Mouse (Mus musculus) urinary bladder, postnatal 10 days (tissue): Measurements from ENCODE around the gene Cxcl5.
"Not testable (repeated sequence)": the region's sequence is repeated elsewhere in the genome, so short reads cannot be mapped to it uniquely, and the experiment has no call there.

Experiments
- DNase-seq: peaks from one replicate; pipeline ENCODE4 v3.0.0; 2022; ENCODE audit warnings: low spot score

Cxcl5 gene

DNA sequence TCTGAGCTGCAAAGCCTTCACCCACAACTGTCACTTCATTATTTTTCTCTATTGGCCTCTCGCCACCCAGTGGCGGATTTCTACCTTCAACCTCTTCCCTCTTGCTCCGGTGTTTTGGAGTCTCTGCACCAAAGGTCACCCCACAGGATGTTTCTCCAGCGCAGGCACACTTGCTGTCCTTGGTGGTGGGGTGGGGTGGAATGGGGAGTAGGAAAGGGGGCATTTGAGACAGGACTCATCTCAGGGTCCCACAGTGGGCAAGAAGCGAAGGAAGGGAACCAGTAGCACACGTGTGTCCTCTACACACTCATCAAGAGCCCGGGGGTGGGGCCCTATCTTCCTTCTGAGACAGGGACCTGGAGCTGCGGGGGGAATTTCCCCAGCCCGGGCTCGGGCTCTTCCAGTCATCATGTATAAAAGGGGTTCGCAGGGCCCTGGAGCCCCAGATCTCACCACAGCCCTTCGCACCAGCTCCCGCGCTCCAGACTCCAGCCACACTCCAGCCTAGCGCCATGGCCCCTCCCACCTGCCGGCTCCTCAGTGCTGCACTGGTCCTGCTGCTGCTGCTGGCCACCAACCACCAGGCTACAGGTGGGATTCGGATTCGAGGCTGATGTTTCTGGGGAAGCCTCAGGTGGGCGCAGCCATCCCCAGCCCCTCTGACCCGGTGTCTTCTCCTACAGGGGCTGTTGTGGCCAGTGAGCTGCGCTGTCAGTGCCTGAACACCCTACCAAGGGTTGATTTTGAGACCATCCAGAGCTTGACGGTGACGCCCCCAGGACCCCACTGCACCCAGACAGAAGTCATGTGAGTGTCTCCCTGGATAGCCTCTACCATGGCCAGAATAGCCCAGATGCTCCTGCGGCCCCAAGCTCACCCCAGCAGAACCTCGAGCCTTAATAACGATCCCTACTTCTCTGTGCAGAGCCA is 26.8 kb downstream of the Cxcl5 start, which contains the start of gene Cxcl3:
Cxcl3 (plus strand) TSS at position 445 of the 930 bp plus-strand sequence.
- DNase-seq = no peak

DNA sequence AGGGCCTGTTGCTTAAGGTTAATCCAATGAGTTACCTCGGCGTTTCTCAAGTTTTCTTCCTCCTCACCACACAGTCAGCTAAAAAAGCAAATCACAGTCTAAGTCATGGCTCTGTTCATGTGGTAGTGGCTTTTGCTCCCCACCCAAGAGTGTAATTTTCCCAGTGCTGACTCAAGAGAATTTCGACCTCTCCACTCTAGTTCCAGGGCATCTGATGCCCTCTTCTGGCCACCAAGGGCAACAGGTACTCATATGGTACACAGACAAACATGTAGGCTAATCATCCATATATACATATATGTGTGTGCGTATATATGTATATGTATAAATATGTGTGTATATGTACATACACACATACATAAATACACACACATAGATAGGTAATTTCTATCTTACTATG is 29.0 kb downstream of the Cxcl5 start:
- no peak for DNase-seq

DNA sequence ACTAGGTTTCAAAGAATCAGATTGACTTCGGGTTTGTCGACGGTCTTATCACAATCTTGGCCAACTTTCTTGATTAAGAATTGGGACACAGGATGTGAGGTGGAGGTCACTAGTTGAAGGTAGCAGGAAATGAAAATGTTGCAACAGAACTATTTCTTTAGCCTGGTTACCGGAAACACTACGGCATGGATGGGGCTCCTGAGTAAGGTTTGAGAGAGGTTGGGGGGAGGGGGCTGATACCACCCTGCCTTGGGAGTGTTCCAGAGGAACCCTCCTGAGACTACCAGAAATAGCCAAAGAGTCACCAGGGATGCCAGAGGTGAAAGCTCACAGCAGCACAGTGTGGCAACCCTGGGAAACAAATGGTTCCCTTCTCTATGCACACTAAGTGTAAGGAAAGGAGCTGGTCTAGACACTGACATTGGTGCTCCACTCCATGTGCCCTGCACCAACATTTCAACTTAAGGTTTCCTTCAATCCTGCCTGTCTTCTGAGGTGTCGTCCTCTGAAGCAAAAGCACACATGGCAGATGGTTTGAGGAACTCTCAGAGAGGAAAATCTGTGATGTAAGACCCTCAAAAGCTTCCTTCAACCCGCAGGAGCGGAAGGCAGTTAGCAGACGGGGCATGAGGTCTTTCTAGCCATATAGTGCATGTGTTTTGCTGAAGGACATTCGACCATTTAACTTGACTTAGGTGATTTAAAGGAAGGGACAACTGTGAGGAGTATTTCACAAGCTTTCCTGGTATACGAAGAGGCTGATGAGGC is 30.3 kb downstream of the Cxcl5 start:
- no peak for DNase-seq

DNA sequence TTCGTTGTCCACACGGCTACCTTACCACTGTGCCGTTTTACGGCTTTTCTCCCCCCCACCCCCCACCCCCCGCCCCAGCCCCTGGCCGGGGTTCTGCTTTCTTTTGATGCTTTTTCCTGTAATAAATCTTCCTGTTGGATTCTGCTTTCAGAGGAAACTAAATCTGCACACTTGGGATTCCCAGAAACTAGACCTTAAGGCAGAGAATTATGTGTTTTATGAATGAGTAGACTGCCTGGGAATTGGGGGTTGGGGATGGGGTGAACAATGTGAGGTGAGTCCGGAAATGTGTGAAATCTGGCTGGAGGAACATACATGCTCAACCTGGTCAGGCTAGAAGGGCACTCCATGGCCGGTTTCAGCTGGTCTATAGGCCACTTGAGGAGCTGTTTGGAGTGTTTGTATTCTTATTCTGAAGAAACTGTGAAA is 30.9 kb downstream of the Cxcl5 start:
- DNase-seq = no peak

DNA sequence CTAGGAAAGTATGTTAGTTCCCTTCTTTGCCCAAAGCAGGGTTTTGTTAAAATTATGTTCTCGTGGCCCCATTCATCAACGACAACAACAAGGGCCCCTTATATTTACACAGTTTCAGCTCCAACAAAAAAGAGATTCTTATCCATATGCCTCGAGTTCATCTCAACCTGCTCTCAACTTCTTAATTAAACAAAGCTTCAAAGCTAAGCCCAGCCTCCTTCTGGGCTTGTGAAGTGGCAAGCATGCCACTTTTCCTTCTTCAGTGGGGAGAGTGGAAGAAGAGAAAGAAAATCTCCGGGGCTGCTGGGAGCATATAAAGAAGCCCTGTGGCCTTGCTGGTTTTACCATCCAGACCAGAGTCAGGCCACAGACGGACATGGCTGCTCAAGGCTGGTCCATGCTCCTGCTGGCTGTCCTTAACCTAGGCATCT is 35.0 kb downstream of the Cxcl5 start, which contains the start of gene Cxcl15:
Cxcl15 (plus strand) TSS at position 340 of the 431 bp plus-strand sequence.
- DNase-seq = no peak

DNA sequence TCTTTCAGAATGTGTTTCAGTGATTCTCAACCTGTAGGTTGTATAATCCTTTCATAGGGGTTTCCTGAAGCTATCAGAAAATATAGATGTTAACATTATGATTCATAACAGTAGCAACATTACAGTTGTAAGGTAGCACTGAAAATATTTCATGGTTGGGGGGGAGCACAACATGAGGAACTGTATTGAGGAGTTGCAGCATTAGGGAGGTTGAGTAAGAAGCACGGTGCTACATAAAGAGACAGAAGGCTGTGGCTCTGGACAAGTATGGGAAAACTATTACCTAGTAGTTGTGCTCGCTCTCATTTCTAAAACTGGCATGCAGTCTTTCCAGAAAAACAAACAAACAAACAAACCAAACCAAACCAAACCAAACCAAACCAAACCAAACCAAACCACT is 36.2 kb downstream of the Cxcl5 start:
- not testable (repeated sequence) for DNase-seq

DNA sequence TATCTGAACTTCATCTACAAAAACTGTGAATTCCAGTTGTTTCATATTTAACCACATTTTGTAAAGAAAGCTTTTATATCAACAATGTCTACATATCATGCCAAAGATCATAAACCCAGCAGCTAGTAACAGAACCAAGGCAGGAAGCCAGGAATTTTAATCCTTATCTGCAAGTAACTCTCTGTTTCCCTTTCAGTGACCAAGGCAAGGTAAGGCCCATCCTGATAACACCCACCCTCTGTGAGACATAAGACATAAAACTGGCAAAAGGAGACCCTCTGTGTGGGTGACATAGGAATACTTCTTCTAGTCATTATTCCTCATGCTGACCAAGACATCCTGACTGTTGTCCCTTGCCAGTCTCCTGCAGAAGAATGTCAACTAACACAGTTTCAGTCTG is 45.4 kb downstream of the Cxcl5 start:
- DNase-seq = no peak

DNA sequence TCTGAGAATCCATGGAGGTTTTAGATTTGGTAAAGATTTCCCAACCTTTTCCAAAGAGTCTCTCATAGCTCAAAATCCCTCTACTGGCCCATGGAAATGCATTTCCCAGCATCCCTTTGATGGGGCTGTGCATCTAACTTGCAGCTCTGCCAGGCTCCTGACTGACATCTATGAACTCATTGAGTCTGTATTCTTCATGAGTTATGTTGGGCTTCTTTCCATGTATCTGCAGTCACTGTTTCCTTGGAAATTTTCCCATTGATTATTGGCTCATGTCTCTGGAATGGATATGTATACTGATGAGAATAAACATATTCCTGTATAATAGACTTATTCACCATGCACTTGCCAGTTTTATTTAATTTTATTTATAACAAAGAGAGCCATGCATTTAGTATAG is 46.9 kb downstream of the Cxcl5 start:
- DNase-seq = no peak

DNA sequence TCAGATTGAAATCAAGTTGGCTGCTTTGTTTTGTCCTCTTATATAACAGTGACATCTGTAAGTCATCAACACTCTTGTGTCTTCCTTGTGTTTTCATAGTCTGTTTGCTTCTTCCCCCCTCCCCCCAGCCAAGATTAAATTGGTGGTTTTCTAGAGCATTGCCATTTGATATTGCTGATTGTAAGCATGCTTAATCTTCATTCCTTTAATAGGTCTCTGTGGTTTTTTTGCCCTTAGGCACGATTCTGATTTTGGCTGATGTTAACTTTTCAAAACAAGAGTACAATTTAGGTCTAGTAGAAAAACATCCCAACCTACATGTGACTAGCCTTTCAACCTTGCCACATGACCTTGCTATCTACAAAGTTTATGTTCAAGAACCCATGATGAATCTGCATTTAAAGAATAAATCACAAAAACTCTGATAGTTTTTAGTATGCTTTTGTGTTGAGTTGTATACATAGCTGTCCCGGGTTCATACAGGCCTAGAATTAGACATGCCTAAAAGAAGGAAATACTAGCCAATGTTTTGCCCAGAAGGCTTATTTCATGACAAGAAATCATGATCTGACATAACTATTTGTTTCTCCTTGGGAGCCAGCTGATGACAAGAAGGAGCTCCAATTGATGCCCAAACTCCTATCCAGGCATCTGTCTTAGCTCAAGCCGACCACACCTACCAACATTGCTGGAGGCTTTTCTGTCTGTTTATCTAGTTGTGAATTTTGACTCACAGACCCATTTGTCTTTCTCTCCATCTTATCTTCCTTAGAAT is 48.2 kb downstream of the Cxcl5 start:
- no peak for DNase-seq
